Mouse (Mus musculus) adrenal gland, postnatal 0 days (tissue): ENCODE data around the gene Irf3. TPM values are rescaled to one million over a fixed set of nuclear protein-coding genes. Genes with fewer than 3 reads are reported as not detected.

ENCODE experiments used
- microRNA-seq: library from miRNA; unstranded; fragments of <30 nt; microRNA quantifications from one replicate; pipeline ENCODE4, GENCODE M21; 2016; ENCODE audit warnings: borderline replicate concordance; ENCODE audit not compliant: insufficient number of aligned reads
- polyA plus RNA-seq: library from polyadenylated mRNA; unstranded; fragments of >200 nt; fragmentation: Nextera tagmentation; extraction: Ambion mirVana; gene quantifications from 2 replicates; pipeline ENCODE4 v1.2.1, GENCODE M21; 2015

Irf3 gene
- 56.9 and 79.7 TPM in 2 replicates for polyA plus RNA-seq

DNA sequence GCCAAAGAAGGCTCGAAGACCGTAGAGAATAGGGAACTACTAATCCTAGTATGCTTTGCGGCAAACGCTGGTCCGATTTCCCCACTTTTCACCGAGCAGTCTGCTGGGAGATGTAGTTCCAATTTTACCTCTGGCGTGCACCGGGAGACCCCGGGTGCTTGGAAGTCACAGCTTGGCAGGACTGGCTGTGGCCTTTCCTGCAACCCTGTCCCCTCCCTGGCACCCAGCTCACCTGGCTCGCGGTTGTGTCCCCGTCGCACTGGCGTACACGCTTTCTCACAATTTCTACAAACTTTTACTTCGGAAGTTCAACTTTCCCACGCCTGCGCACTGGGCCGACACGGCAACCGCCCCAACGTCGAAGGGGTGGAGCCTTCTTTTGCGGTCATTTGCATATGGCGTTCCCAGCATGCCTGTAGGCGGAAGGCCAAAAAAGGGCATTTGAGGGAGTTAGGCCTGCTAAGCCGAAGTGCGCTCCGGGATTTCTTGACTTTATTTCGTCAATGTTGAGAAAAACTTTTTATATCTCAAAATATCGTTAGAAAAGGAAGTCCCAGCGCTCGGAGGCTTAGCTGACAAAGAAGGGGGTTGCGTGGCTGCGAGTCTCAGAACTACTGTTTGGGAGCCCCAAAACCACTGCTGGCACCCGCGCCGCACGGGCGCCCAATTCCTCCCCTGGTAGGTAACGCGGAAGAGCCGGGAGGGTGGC is at the start of gene Irf3:
Gene Irf3, plus strand, starts transcription at position 418 of the 709 bp plus-strand sequence.

GRCm38 (mm10) chr7:44974383-44975116 is 22.9 kb upstream of the Irf3 start, which contains the start of gene Cpt1c:
Gene Cpt1c (minus strand): TSS chr7:44974851.

DNA sequence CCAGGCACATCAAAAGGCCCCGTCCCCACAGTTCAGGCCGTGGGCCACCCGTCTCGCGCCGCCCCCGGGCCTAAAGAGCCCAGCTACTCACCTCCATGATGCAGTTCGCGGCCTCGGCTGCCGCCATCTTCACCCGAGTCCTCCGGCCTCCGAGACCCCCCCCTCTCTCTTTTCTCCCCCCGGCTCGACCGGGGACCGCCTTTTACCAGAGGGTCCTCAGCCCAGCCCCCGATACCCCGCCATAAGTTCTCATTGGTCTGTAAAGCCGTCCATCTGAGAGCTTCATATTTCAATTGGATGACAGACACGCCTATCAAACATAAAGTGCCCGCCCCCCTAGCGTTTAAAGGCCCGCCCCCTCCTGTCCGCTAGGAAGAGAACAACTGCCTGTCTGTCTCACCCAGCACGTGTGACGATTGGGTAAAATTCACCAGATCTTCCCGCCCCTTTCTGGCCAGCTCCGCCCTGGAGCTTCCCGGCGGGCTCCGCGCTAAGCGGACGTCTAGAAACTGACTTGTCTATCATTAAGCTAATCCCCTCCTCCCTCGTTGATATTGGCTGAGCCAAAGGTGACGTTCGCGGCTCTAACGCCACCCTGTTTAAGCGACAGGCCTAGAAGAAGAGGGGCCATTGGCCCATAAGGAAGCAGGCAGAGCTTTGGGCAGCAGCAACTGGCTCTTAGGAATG is 11.1 kb upstream of the Irf3 start, which contains the start of gene Prmt1:
Gene Prmt1, minus strand, starts transcription at position 377 of the 687 bp plus-strand sequence.

GRCm38 (mm10) chr7:44998501-44998955 is 1.1 kb downstream of the Irf3 start, which contains the start of gene Bcl2l12:
Gene Bcl2l12 (minus strand): TSS chr7:44998712.

DNA sequence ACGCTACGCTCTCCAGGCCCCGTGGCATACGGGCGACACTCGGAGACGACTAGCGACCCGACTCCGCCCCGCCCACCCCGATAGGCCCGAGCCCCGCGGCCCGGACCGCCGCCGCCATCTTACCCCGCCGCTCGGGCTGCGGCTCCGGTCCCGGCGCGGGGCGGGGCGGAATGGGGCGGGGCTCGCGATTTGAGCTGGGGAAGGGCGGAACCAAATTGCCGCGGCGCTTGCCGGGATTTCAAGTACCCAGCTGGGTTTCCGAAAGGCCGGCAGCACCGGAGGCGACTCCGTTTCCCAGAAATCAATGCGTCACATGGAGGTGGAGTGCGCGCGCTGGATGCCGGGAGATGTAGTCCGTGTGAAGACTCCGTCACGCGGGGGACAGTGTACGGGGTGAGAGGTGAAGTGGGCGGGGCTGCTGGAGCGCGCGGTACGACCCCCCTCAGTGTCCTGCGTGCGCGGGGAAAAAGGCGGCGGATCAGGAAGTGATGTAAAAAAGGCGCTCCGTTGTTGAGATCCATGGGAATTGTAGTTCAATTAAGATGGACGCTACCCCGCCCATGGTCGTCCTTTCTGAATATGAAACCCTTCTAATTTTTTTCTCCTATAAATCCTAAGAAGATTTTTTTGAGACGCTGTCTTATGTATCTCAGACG is 18.6 kb downstream of the Irf3 start, which contains the start of gene Scaf1:
Gene Scaf1, minus strand, starts transcription at position 407 of the 656 bp plus-strand sequence.

DNA sequence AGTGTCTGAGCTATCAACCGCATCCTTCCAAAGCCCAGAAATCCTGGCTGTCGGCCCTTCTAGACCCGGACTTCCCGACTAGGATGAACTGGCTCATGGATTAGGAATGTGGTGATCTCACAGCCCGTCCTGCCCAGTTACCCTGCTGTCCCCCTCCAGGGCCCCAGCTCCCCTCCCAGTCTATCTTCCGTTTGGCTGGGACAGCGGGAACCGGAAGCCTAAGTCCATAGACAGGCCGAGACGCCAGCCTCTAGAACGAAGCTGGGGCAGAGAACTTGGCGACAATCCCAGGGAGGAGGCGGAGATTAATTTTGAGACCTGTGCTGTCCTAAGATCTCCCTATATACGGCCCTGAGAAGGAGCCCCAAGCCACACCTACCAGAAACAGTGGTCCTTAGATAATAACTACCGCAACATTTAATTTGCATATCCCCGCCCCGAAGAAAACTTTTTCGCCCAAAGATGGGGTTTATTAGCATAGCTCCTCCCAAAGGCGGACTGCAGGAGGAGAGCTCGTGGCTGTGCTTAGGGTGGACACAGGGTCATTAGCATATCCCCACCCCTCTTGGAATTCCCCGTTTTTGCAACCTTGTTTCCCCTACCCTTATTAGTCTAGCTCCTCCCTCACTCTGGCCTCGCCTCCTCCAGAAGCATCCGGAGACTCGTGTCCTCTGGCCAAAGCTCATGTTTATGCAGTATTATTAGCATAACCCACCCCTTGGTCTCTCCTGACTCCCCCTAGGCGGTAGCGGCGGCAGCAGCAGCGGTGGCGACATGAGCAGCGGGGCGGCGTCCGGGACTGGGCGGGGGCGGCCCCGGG is 20.0 kb downstream of the Irf3 start, which contains the start of gene Rras:
Gene Rras, plus strand, starts transcription at position 720 of the 820 bp plus-strand sequence.

Small RNAs within 50 kb of the gene (microRNA-seq; reads per million reads assigned to microRNA genes)
- gene Mir7054, result not detected

Other genes with a start within 250 kb of the Irf3 start
- gene Vrk3, start 249.2 kb upstream of the Irf3 start, polyA plus RNA-seq, result 25.8 and 41.4 TPM in 2 replicates
- 0.16 and 0.37 TPM in 2 replicates for gene Zfp473, start 246.6 kb upstream of the Irf3 start, polyA plus RNA-seq
- 40.4 and 43.1 TPM in 2 replicates for gene Nup62, start 181.6 kb upstream of the Irf3 start, polyA plus RNA-seq
- gene Il4i1, start 181.3 kb upstream of the Irf3 start, polyA plus RNA-seq, result 0.52 and 1.9 TPM in 2 replicates
- 8.1 and 9.7 TPM in 2 replicates for gene Atf5, start 181.0 kb upstream of the Irf3 start, polyA plus RNA-seq
- gene Akt1s1, start 148.7 kb upstream of the Irf3 start, polyA plus RNA-seq, result 103 and 124 TPM in 2 replicates
- 74.5 and 99.1 TPM in 2 replicates for gene Tbc1d17, start 148.6 kb upstream of the Irf3 start, polyA plus RNA-seq
- gene Pnkp, start 140.5 kb upstream of the Irf3 start, polyA plus RNA-seq, result 41.8 and 51.0 TPM in 2 replicates
- gene Ptov1, start 127.9 kb upstream of the Irf3 start, polyA plus RNA-seq, result 305 and 336 TPM in 2 replicates
- 65.4 and 92.8 TPM in 2 replicates for gene Med25, start 104.9 kb upstream of the Irf3 start, polyA plus RNA-seq
- gene Fuz, start 101.6 kb upstream of the Irf3 start, polyA plus RNA-seq, result 23.0 and 35.1 TPM in 2 replicates
- 49.4 and 50.6 TPM in 2 replicates for gene Ap2a1, start 68.2 kb upstream of the Irf3 start, polyA plus RNA-seq
- 0.17 and 0.46 TPM in 2 replicates for gene Tsks, start 54.4 kb upstream of the Irf3 start, polyA plus RNA-seq
- 23.0 and 24.9 TPM in 2 replicates for gene Cpt1c, start 22.8 kb upstream of the Irf3 start, polyA plus RNA-seq
- gene Prmt1, start 11.1 kb upstream of the Irf3 start, polyA plus RNA-seq, result 247 and 271 TPM in 2 replicates
- gene Bcl2l12, start 1.1 kb downstream of the Irf3 start, polyA plus RNA-seq, result 16.6 and 25.4 TPM in 2 replicates
- gene Scaf1, start 18.7 kb downstream of the Irf3 start, polyA plus RNA-seq, result 25.1 and 26.8 TPM in 2 replicates
- 69.9 and 80.5 TPM in 2 replicates for gene Rras, start 20.3 kb downstream of the Irf3 start, polyA plus RNA-seq
- 4.1 and 6.1 TPM in 2 replicates for gene Prr12, start 55.2 kb downstream of the Irf3 start, polyA plus RNA-seq
- gene Nosip, start 64.8 kb downstream of the Irf3 start, polyA plus RNA-seq, result 72.0 and 75.6 TPM in 2 replicates
- gene Prrg2, start 65.0 kb downstream of the Irf3 start, polyA plus RNA-seq, result 21.2 and 23.8 TPM in 2 replicates
- gene Rcn3, start 94.6 kb downstream of the Irf3 start, polyA plus RNA-seq, result 173 and 202 TPM in 2 replicates
- gene Fcgrt, start 106.2 kb downstream of the Irf3 start, polyA plus RNA-seq, result 193 and 264 TPM in 2 replicates
- 1,100 and 1,135 TPM in 2 replicates for gene Rps11, start 126.8 kb downstream of the Irf3 start, polyA plus RNA-seq
- 1,896 and 3,552 TPM in 2 replicates for gene Rpl13a, start 131.1 kb downstream of the Irf3 start, polyA plus RNA-seq
- gene Gm45713, start 138.6 kb downstream of the Irf3 start, polyA plus RNA-seq, result 1.4 and 2.1 TPM in 2 replicates
- 6.1 and 11.0 TPM in 2 replicates for gene Flt3l, start 138.8 kb downstream of the Irf3 start, polyA plus RNA-seq
- gene Pih1d1, start 156.7 kb downstream of the Irf3 start, polyA plus RNA-seq, result 67.2 and 75.8 TPM in 2 replicates
- 25.3 and 34.0 TPM in 2 replicates for gene Aldh16a1, start 156.9 kb downstream of the Irf3 start, polyA plus RNA-seq
- 0.11 and 0.16 TPM in 2 replicates for gene Slc17a7, start 166.3 kb downstream of the Irf3 start, polyA plus RNA-seq
- gene Gfy, start 181.9 kb downstream of the Irf3 start, polyA plus RNA-seq, result not detected in 2 replicates
- gene Pth2, start 183.3 kb downstream of the Irf3 start, polyA plus RNA-seq, result not detected in 2 replicates
- gene Ccdc155, start 207.2 kb downstream of the Irf3 start, polyA plus RNA-seq, result 0.30 and 0.47 TPM in 2 replicates
- gene Dkkl1, start 214.5 kb downstream of the Irf3 start, polyA plus RNA-seq, result 1.6 and 1.8 TPM in 2 replicates
- 28.7 and 32.9 TPM in 2 replicates for gene Tead2, start 218.1 kb downstream of the Irf3 start, polyA plus RNA-seq
- gene Cd37, start 241.5 kb downstream of the Irf3 start, polyA plus RNA-seq, result 3.9 and 5.3 TPM in 2 replicates
- 0.08 TPM in 1 of 2 replicates, not detected in the other for gene Slc6a16, start 243.4 kb downstream of the Irf3 start, polyA plus RNA-seq